Mouse (Mus musculus): ENCODE measurements around the gene Gprasp2. TPM values are rescaled to one million over a fixed set of nuclear protein-coding genes. Genes with fewer than 3 reads are reported as not detected.
"Not testable (repeated sequence)": the region's sequence is repeated elsewhere in the genome, so short reads cannot be mapped to it uniquely, and the experiment has no call there.

The Gprasp2 gene
- polyA plus RNA-seq, 1 experiment from 2014 or later = 38.9 TPM

- not testable (repeated sequence) for H3K36me3 ChIP-seq (ENCODE audit: control insufficient read depth, insufficient read depth, low read length); H3K9ac ChIP-seq (ENCODE audit: low read length); H3K4me3 ChIP-seq (ENCODE audit: low read depth, low read length); H3K27ac ChIP-seq (ENCODE audit: low read depth, low read length); ATAC-seq (ENCODE audit: low FRiP score); H3K27me3 ChIP-seq (ENCODE audit: control insufficient read depth, insufficient read depth, low read length); DNase-seq (ENCODE audit: low spot score, missing footprints); H3K9me3 ChIP-seq (ENCODE audit: control insufficient read depth, low read length); H3K4me2 ChIP-seq; H3K4me1 ChIP-seq (ENCODE audit: control insufficient read depth, insufficient read depth, low read length)
- 46% methylated on average over 1 of the region's 1 CpGs for WGBS
Observed at GRCm38 (mm10) chrX:135835896-135836295, 2.9 kb upstream of the Gprasp2 start.

- no peak overlapping the region for H3K4me2 ChIP-seq
- WGBS = 73% methylated on average over 2 of the region's 2 CpGs
- DNase-seq (ENCODE audit: low spot score, missing footprints) = no peak
Observed at GRCm38 (mm10) chrX:135837896-135838295, 938 bp upstream of the Gprasp2 start.

GRCm38 (mm10) chrX:135839397-135840391, 860 bp downstream of the Gprasp2 start:
- ATAC-seq (ENCODE audit: low FRiP score) = peak; percentile 52
- 17% methylated on average over 16 of the region's 17 CpGs for WGBS
- Histone ChIP-seq H3K4me2 (peak overlapping the region; percentile 63), H3K9ac (ENCODE audit: low read length) (peak overlapping the region; percentile 54), H3K4me3 (ENCODE audit: low read depth, low read length) (peak overlapping the region; percentile 39)
- not testable (repeated sequence) for H3K27me3 ChIP-seq (ENCODE audit: control insufficient read depth, insufficient read depth, low read length); H3K4me1 ChIP-seq (ENCODE audit: control insufficient read depth, insufficient read depth, low read length); H3K36me3 ChIP-seq (ENCODE audit: control insufficient read depth, insufficient read depth, low read length); H3K9me3 ChIP-seq (ENCODE audit: control insufficient read depth, low read length); H3K27ac ChIP-seq (ENCODE audit: low read depth, low read length); DNase-seq (ENCODE audit: low spot score, missing footprints)

More at GRCm38 (mm10) chrX:135837896-135838295, 938 bp upstream of the Gprasp2 start:
- Histone ChIP-seq H3K4me3 (ENCODE audit: low read depth, low read length) (no peak overlapping the region), H3K27me3 (ENCODE audit: control insufficient read depth, insufficient read depth, low read length) (no peaks in the 10 kb centered on the region), H3K27ac (ENCODE audit: low read depth, low read length) (no peak overlapping the region), H3K36me3 (ENCODE audit: control insufficient read depth, insufficient read depth, low read length) (no peaks in the 10 kb centered on the region), H3K4me1 (ENCODE audit: control insufficient read depth, insufficient read depth, low read length) (no peaks in the 10 kb centered on the region), H3K9me3 (ENCODE audit: control insufficient read depth, low read length) (no peaks in the 10 kb centered on the region), H3K9ac (ENCODE audit: low read length) (no peak overlapping the region)
- no peak for ATAC-seq (ENCODE audit: low FRiP score)

GRCm38 (mm10) chrX:135866806-135867205, 28.0 kb downstream of the Gprasp2 start:
- not testable (repeated sequence) for H3K27ac ChIP-seq (ENCODE audit: low read depth, low read length); H3K9ac ChIP-seq (ENCODE audit: low read length); H3K4me3 ChIP-seq (ENCODE audit: low read depth, low read length); H3K4me2 ChIP-seq; H3K9me3 ChIP-seq (ENCODE audit: control insufficient read depth, low read length); H3K36me3 ChIP-seq (ENCODE audit: control insufficient read depth, insufficient read depth, low read length); H3K27me3 ChIP-seq (ENCODE audit: control insufficient read depth, insufficient read depth, low read length); H3K4me1 ChIP-seq (ENCODE audit: control insufficient read depth, insufficient read depth, low read length); ATAC-seq (ENCODE audit: low FRiP score); DNase-seq (ENCODE audit: low spot score, missing footprints)
- 88% methylated on average over 9 of the region's 9 CpGs for WGBS

- H3K4me3 ChIP-seq (ENCODE audit: low read depth, low read length) = no peak overlapping the region
- H3K9me3 ChIP-seq (ENCODE audit: control insufficient read depth, low read length) = no peaks in the 10 kb centered on the region
- ATAC-seq (ENCODE audit: low FRiP score) (no peak), DNase-seq (ENCODE audit: low spot score, missing footprints) (no peak)
- H3K36me3 ChIP-seq (ENCODE audit: control insufficient read depth, insufficient read depth, low read length) = no peaks in the 10 kb centered on the region
- H3K27ac ChIP-seq (ENCODE audit: low read depth, low read length) = no peak overlapping the region
- H3K9ac ChIP-seq (ENCODE audit: low read length) = no peak overlapping the region
- H3K4me1 ChIP-seq (ENCODE audit: control insufficient read depth, insufficient read depth, low read length) = no peaks in the 10 kb centered on the region
- H3K27me3 ChIP-seq (ENCODE audit: control insufficient read depth, insufficient read depth, low read length) = no peaks in the 10 kb centered on the region
- H3K4me2 ChIP-seq = no peak overlapping the region
- 81% methylated on average over 1 of the region's 1 CpGs for WGBS
Observed at GRCm38 (mm10) chrX:135876679-135877078, 37.8 kb downstream of the Gprasp2 start.

GRCm38 (mm10) chrX:135879626-135880025, 40.8 kb downstream of the Gprasp2 start:
- H3K4me2 ChIP-seq = no peak overlapping the region
- H3K4me3 ChIP-seq (ENCODE audit: low read depth, low read length) = no peak overlapping the region
- H3K9ac ChIP-seq (ENCODE audit: low read length) = no peak overlapping the region
- H3K9me3 ChIP-seq (ENCODE audit: control insufficient read depth, low read length) = no peaks in the 10 kb centered on the region
- no peaks in the 10 kb centered on the region for H3K27me3 ChIP-seq (ENCODE audit: control insufficient read depth, insufficient read depth, low read length)
- WGBS = 94% methylated on average over 1 of the region's 1 CpGs
- no peaks in the 10 kb centered on the region for H3K4me1 ChIP-seq (ENCODE audit: control insufficient read depth, insufficient read depth, low read length)
- ATAC-seq (ENCODE audit: low FRiP score) (no peak), DNase-seq (ENCODE audit: low spot score, missing footprints) (no peak)
- no peak overlapping the region for H3K27ac ChIP-seq (ENCODE audit: low read depth, low read length)
- no peaks in the 10 kb centered on the region for H3K36me3 ChIP-seq (ENCODE audit: control insufficient read depth, insufficient read depth, low read length)

GRCm38 (mm10) chrX:135885411-135886233, 46.8 kb downstream of the Gprasp2 start:
- Histone ChIP-seq H3K36me3 (ENCODE audit: control insufficient read depth, insufficient read depth, low read length) (no peaks in the 10 kb centered on the region), H3K9me3 (ENCODE audit: control insufficient read depth, low read length) (no peaks in the 10 kb centered on the region), H3K4me2 (peak overlapping the region; percentile 49), H3K27ac (ENCODE audit: low read depth, low read length) (peak overlapping the region; percentile 16), H3K9ac (ENCODE audit: low read length) (peak overlapping the region; percentile 76), H3K4me1 (ENCODE audit: control insufficient read depth, insufficient read depth, low read length) (no peaks in the 10 kb centered on the region), H3K4me3 (ENCODE audit: low read depth, low read length) (peak overlapping the region; percentile 57), H3K27me3 (ENCODE audit: control insufficient read depth, insufficient read depth, low read length) (no peaks in the 10 kb centered on the region)
- DNase-seq (ENCODE audit: low spot score, missing footprints) (peak; percentile 96), ATAC-seq (ENCODE audit: low FRiP score) (peak; percentile 97)
- 19% methylated on average over 33 of the region's 41 CpGs for WGBS

- WGBS = 12% methylated on average over 8 of the region's 11 CpGs
Observed at GRCm38 (mm10) chrX:135886234-135886585, 47.4 kb downstream of the Gprasp2 start.

More at GRCm38 (mm10) chrX:135886234-135886585, 47.4 kb downstream of the Gprasp2 start:
- Histone ChIP-seq H3K27ac (ENCODE audit: low read depth, low read length) (peak overlapping the region; percentile 16; the same call in 1 of the 2 replicates), H3K27me3 (ENCODE audit: control insufficient read depth, insufficient read depth, low read length) (no peaks in the 10 kb centered on the region), H3K9ac (ENCODE audit: low read length) (peak overlapping the region; percentile 76), H3K36me3 (ENCODE audit: control insufficient read depth, insufficient read depth, low read length) (no peaks in the 10 kb centered on the region), H3K4me1 (ENCODE audit: control insufficient read depth, insufficient read depth, low read length) (no peaks in the 10 kb centered on the region), H3K9me3 (ENCODE audit: control insufficient read depth, low read length) (no peaks in the 10 kb centered on the region), H3K4me3 (ENCODE audit: low read depth, low read length) (peak overlapping the region; percentile 57), H3K4me2 (peak overlapping the region; percentile 49)
- ATAC-seq (ENCODE audit: low FRiP score) (no peak), DNase-seq (ENCODE audit: low spot score, missing footprints) (no peak)
